Mouse (Mus musculus) thymus, postnatal 25 days (tissue): ENCODE results near the gene Klf16.
"Not testable (repeated sequence)": the region's sequence is repeated elsewhere in the genome, so short reads cannot be mapped to it uniquely, and the experiment has no call there.

Experiments
- DNase-seq: peaks from one replicate; pipeline ENCODE4 v3.0.0; 2022

The Klf16 gene

DNA sequence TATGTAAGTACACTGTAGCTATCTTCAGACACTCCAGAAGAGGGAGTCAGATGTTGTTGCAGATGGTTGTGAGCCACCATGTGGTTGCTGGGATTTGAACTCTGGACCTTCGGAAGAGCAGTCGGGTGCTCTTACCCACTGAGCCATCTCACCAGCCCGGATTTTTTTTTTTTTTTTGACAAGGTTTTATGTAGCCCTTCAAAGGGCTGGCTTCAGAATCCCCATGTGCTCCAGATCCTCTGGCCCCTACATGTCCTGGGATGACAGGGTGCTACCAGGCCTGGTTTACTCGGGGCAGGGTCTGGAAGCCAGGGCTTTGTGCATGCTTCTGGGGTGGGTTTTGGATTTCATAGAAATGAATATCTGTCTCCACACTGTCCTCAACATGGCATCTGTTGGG, 28.6 kb upstream of the Klf16 start, which contains the start of gene Gm49322:
Gene Gm49322 (plus strand): TSS at position 301 of the 400 bp plus-strand sequence.
- DNase-seq = not testable (repeated sequence)

DNA sequence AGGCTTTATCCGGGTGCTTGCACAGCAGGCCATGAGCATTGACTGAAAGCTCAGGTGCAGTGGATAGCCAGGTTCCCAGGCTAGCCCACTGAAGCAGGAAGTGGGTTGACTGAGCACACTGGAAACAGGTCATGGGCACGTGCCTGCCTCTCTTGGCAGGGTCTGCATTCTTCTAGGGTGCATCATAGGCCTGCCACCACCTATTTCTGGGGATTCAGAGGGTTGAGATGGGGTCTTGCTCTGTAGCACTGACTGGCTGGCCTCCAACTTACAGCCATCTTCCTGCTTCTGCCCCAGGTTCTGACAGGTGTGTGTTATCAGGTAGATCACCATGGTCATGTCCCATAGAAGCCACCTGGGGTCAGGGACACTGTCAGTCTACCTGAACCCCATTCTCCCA, 27.9 kb upstream of the Klf16 start:
- DNase-seq = no peak

DNA sequence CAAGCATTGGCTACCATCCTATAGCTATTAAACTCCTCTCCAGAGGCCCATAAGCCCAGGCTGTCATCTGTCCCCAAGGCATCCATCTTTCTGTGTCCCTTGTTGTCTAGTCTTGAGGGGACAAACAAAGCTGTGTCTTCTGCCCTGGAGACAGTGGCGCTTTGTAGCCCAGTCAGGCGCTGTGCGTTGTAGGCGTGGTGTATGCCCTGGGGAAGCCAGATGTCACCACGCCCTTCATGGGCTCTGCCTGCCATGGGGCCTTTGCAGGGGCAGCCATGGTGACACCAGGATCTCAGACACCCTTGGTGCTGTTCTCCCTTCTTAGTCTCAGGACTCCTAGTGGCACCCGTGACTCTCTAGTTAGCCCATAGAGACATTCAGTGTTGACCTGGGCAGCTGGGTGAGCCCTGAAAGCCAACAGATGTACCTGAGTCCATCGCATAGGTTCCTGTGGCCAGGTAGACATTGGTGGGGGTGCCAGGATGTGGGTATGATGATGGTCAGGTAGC, 26.9 kb upstream of the Klf16 start:
- DNase-seq = no peak

DNA sequence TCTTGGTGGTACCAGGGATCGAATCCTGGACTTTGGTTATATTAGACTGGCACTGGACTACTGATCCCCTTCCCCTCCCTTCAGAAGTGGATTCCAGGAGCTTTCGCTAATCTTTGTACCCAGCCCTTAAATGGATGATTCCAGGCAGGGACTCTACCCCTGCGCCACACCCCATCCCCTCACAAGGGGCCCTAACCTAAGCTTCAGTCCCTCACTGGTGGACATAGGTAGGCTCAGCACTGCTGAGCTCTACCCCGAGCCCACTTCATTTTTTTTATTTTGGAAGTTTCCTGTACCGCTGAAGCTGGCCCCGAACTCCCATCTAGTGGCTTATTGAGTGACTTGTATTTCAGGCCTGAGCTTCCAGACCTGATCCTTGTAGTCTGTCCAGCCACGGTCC, 26.2 kb upstream of the Klf16 start:
- DNase-seq = no peak

DNA sequence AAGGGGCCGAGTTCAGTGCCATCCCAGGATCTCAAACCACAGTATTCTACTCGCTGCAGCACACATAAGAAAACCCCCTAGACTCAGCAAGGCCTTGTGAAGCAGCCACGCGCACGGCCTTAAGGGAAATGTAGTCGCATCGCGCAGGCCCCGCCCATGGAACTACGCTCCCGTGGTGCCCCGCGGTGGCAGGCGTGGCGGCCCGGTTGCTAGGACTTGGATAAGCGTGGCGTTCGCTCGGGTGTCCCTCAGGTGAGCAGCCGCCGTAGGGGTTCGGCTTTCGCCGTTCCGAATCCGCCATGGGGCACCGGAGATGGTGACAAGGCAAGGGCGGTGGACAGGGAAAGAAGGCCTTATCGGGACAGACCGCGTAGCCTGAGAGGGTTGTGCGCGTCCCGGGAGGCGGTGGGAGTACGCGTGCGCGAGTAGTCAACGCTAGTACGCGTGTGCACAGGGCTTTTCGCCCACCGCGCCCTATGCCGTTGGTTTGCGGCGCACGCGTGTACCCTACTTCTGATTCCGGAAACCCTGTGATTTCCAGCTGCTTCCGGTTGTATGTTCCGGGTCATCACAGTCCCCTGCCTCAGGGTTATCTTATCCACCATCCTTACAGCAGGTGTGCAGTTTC, 25.7 kb upstream of the Klf16 start, which contains the start of the genes Scamp4 and Adat3:
Gene Scamp4 (plus strand): TSS at position 175 of the 628 bp plus-strand sequence.
Gene Adat3 (plus strand): TSS at position 183 of the 628 bp plus-strand sequence.
- DNase-seq = peak; percentile 96

DNA sequence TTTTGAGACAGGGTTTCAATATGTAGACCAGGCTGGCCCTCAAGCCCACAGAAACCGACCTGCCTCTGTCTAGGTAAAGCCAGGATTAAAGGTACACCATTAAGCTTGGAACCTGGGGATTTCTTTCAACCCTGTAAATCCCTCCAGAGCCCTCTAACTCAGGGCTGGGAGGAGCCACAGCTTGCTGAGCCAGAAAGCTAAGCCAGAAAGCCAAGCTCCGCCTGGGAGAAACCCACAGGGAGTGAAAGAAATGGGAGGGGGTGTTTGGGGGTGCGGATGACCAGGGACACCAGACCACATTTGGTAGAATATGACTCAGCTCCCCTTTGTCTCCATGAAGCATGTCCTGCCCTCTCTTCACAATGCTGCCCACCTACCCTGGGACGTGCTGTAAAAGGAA, 19.2 kb upstream of the Klf16 start:
- DNase-seq = no peak

DNA sequence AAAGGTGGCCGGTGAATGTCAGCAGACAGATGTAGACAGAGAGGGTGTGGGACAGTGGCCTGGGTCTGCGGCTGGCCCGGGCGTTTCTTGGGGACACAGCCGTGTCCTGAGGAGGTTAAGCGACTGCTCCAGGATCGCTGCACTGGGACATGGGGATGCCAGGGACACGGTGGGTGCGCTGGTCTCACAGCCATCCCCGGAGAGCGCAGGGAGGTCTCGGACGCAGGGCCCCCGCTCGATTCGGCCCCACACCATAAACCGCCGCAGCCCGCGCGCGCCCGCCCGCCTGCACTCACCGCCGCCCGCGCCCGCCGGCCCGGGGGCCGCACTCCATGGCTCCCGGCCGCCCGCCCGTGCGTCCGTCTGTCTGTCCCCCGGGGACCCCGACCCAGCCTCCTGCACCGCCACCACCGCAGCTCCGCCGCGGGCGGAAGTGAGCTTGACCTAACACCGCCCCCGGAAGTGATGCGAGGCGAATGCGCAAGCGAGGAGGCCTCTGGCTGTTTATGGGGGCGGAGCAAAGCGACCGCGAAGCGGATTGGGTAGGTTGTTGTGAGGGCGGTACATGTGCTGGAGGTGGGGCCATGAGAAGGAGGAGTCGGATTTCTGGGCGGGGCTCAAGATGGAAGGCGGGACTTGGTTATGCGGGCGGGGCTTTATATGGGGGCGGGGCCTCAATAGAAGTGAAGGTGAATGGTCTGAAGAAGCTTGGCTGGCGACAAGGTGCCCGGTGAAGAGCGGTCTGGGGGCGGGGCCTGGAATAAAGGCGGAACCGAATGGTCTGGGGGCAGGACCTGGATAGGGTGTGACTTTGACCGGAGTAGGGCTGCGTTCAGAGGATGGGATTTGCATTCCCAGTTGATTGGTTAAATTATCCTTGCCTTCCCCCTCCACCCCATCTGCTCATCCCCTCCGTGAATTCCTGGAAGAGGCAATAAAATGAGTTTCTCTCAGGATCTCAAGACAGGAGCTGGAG, 13.0 kb upstream of the Klf16 start, which contains the start of gene Abhd17a:
Gene Abhd17a (minus strand): TSS at position 463 of the 976 bp plus-strand sequence.
- peak; percentile 93 for DNase-seq

DNA sequence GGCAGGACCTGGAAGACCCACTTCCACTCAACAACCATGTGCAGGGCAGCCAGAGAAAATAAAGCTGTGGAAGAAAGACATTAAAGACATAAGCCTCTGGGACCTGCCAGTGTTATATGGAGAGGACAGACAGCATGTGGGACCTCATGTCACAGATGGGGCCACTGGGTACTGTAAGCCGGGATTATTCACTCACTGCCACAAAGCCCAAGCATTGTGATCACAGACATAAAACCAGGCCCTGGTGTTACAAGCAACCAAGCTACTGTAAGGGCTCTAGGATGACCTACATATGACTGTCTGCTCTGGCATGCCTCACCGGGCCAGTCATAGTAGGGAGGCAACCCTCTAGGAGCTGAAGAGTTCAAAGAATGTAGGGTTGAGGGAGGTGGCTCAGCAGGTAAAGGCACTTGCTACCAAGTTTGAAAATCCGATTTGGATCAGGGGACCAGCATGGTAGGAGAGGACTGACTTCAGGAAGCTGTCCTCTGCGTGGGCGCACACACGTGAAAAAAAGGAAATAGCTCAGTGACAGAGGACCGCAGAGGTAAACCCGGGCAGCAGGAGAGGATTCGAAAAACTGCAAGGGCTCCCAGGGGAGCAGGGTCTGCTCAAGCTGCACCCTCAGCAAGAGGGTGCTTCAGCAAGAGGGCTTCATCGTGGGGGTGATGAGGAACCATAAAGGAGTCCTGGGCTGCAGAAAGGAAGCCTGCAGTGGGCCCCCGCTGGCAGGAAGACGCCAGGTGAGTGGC, 12.2 kb upstream of the Klf16 start:
- peak; percentile 42 for DNase-seq

DNA sequence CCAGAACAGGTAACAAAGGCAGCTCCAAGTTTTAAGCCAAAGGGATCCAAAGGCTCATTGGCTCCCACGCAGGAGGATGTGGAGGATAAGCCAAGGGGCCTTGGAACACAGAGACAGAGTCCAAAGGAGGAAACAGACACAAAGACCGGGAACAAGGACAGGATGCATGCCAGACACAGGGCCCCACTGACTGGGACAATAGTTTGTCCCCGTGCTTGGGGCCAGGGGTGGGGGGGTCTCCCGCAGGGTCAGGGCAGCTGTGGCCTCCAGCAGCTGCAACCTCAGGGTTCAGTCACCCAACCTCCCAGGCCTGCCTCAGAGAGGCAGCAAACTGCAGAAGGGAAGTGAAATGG, 10.2 kb upstream of the Klf16 start:
- no peak for DNase-seq

DNA sequence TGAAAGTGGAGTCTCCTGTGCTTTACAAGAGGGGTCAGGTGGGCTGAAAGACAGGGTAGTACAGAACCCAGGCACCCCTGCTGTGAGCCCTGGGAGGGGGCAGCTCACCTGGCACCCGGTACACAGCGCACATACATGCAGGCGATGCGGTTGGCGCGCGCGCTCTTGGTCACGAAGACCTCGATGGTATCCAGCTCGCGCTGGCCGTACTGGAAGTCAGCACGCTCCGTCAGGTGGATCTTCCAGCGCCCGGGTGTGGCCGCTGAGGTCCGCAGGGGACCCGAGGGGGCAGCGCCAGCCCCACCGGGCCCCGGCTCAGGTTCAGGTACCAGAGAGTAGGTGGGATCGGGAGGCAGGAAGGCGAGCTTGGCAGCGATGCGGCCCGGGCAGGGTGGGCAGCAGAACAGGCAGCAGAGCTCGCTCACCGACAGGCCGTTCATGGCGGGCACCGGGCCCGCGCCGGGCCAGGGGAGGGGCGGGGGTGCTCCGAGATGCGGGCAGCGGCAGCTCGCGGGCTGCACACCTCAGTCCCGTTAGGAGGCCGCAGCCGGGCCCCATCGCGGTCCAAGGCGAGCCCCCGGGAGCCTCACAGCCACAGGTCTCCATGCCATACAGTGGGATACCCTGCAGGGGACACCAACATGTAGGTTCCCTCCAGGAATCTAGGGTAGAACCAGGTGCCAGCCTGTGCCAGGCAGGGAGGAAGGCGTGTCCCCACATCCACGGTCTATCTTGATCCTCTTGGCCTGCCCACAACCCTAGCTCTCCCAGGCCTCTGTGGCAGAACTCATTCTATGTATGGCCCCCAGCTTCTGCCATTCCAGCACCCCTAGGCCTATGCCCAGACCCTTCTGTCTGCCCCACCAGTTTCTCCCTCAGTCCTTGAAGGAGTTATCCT, 9.5 kb upstream of the Klf16 start:
- DNase-seq = no peak

DNA sequence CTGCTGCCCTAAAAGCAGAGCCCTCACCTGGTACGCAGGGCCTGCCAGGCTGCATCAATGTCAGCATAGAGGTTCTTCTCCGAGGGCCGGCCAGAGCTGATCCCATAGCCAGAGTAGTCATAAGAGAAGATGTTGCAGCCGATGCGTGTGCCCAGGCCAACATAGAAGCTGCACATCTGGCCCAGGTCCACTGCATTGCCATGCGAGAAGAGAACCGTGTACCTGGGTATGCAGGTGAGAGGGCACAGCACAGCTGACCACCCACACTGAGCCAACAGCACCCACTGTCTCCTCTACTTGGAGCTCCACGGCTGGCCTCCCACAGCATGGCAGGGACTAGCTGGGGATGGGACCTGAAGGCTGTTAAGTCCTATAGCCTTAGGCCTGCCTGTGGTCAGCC, 8.5 kb upstream of the Klf16 start:
- no peak for DNase-seq

DNA sequence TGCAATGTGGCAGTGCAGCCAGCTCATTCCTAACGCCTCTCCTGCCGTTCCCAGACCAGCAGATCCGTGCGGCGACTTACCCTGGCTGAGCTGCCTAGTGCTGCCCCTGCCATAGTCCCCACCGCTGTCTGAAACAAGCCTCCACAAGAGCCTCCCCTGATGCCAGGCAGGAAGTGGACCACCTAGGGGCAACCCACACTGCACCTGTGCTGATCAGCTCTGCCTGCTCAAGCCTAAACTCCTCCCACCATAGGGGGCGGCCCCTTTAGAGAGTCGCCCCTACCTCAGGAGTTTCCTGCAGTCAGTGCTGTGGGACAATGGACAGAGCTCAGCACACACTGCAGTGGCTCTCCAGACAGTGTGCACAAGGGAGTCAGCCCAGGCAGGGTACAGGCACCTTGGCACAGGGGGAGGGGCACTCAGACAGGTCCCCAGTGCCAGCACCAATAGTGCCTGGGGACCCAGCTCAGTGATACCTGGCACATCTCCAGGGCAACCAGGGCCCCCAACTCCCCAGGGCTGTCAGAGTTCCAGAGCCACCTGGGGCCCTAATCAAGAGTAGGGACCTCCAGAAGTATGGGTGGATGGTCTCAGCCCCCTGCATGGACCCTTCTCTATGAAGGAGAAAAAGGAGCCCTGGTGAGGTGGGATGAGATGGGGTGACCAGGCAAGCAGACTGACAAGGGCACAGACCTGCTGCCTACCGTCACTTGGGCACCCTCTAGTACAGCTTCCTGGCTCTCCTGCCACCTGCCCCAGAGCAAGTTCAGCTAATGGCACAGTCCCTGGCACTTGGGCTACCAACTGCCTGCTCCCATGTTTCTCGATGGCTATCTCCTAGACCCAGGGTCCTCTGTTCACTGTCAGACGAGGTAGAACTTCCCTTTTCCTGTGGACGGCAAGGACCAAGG, 7.8 kb upstream of the Klf16 start:
- DNase-seq = peak; percentile 67

DNA sequence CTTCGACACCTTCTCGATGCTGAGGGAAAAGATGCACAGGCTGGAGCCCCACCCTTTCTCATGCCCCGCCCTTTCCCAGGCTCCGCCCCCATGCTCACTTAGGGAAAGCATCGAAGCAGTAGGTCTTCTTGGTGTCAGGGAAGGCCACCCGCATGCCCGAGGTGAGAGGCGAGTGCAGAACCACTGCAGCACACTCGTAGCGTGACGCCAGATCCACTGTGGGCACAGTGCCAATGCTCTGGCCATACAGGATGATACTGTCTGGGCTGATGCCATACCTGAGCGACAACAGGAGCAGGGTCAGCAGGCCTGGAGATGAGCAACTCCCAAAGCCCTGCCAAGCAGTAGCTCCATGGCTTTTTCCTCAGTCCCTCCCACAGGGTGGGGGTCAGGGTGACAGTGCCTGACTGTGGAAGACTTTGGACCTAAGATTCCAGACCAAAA, 6.9 kb upstream of the Klf16 start:
- DNase-seq = no peak

DNA sequence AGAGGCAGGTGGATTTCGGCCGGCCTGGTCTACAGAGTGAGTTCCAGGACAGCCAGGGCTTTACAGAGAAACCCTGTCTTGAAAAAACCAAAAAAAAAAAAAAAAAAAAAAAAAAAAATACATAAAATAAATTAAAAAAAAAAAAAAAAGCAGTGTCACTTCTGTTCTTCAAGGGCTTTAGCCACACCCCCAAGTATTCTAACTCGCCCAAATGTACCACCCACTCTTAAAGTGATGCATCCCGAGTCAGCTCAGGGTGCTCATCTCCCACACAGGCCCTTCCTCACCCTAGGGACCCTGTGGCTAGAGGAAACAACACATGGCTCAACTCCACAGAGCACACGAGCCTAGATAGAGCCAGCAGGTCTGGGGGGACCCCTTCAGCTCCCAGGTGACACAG, 5.9 kb upstream of the Klf16 start:
- DNase-seq = no peak

DNA sequence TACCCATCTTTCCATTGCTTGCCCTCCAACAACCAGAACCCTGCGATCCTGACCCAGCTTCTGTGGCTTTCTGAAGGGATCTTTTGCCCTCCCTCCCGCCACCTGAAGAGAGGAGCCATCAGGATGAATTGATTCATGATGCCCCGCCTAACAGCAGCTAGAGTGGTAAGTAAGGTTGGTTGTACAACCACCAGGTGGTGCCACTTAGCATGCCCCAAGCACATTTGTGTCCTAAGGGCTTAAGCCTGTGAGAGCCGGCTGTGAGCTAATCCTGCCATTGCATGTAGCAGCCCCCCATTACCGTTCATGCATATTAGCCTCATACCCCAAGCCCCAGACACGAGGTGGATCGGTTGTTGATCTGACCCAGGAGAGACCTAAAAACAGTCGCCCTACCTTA, 1.8 kb upstream of the Klf16 start:
- peak; percentile 83 for DNase-seq

DNA sequence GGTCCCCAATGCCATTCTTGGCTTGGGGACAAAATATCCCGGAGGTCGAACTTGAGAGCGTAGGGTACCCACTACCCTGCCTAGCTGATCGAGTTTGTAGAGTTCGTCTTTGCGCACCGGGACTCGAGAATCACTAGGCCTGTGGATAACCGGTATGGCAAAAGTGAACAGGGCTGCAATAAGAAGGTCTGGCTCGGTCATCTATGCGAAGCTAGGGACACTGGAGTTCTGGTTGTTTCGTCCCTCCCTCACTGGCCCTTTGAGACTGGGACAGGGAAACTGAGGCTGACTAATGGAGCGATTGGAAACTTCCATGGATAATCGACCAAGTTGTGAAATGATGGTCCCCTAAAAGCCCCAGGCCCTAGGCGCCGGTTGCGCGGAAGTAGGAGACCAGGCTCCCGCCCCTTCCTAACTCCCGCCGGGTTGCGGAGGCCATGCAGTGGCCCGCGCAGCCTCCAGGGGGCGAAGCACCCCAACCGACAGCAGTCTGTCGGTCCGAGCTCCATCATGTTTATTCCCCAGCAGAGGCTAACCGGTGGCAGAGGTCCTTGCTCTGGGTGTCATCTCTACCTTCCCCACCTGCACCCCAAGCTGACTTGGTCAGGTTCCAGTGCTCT, 1.1 kb upstream of the Klf16 start:
- peak; percentile 90 for DNase-seq

DNA sequence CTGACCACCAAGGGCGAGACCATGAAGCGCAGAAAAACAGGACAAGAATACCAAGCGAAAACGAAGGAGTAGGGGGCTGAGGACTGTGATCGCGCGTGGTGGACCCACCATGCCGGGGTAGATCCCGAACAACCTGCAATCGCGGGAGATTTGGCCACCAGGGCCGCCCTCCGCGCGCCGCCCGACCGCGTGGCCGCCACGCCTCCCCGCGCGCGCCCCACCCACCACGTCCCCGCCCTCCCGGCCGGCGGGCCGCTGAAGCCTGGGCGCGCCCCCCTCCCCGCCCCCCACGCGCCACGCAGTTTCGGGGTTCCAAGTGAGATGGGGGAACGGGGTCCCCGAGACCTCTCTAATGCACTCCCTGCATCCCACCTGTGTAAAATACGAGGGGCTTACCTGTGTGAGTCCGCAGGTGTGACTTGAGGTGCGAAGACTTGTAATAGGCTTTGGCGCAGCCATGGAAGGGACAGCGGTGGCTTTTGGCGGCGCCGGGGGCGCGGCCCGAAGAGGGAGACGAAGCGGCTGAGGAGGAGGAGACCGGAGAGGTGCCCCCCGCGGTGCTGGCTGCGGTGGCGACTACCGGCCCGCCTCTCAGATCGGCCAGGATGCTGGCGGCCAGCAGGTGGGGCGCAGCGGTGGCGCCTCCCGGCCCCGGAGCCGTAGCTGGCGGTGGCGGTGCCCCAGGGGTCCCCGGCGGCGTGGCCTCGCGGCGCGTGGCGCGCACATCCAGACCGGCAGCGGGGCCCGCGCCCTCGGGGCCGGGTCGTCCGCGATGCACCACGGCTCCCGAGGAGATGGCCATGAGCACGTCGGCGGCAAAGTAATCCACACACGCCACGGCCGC, 548 bp downstream of the Klf16 start:
- peak; percentile 52 for DNase-seq

DNA sequence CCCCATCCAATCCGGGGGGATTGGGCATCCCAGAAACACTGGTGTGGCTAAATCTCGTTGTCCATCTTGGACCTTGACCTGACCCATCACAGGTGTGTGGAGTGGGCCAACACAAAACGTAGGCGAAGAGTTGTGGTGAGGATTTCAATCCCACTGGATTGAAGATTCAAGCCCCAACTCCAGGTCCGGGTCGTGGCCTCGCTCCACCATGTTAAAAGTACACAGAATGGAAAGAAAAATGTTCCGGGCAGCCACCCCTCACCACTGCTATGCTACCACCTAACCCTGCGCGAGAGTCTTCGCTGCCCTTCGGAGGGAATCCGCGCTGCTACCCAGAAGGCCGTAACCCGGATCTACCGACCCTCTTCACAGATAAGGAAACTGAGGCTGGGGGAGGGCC, 1.2 kb downstream of the Klf16 start:
- DNase-seq = no peak

DNA sequence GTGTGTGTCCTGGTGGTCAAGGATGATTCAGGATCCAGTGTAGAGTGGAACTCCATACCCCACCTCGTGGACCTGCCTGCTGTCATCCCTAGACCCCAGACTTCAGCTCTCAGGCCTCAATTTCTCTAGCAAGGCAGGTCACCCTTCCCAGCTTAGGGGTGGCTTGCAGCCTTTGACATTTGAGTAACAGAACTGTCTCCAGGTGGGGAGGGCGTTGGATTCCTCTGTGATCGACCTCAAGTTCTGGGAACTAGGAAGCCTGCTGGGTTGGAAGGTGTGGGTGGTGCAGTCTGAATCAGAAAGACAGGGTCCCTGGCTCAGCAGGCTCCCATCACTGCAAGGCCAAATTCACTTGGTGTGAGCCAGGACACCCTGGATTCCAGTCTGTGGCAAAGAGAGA, 2.2 kb downstream of the Klf16 start:
- DNase-seq = no peak
